Mouse (Mus musculus) megakaryocyte, embryonic 14.5 days (primary cell): Measurements from ENCODE around the gene Kif3a.

Experiments
- FLI1 ChIP-seq: IDR thresholded peaks from 2 replicates; pipeline ENCODE4 v1.6.1; 2012; ENCODE audit warnings: low read length, inconsistent platforms, mixed read lengths
- GATA1 ChIP-seq: IDR thresholded peaks from 3 replicates; pipeline ENCODE4 v1.6.1; 2012; ENCODE audit warnings: mixed read lengths, low read length, inconsistent platforms, borderline replicate concordance

DNA sequence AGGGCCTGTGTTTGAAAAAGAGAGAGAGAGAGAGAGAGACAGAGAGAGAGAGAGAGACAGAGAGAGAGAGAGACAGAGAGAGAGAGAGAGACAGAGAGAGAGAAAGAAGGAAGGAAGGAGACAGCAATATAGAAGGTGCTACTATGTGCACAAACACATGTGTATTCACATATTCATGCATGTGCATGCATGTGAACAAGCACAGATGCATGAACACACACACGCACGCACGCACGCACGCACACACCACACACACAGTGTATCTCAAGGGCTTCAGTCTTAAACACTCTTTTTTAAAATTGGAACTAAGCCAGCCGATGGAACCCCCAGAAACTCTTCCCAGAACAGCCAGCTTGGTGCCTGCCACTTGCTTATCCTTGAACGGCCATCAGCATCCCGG, 48.4 kb downstream of the Kif3a start:
- TF ChIP-seq GATA1 (no peak), FLI1 (no peak)
